Mouse (Mus musculus): ENCODE results near the gene Chac1.

Chac1 gene

GRCm38 (mm10) chr2:119328546-119328945, 22.5 kb upstream of the Chac1 start:
- DNase-seq, result no peak

GRCm38 (mm10) chr2:119329123-119329817, 21.8 kb upstream of the Chac1 start:
- DNase-seq, result no peak

GRCm38 (mm10) chr2:119330795-119331194, 20.2 kb upstream of the Chac1 start:
- DNase-seq, result no peak

- DNase-seq, result no peak
Observed at GRCm38 (mm10) chr2:119332177-119332661, 18.8 kb upstream of the Chac1 start.

GRCm38 (mm10) chr2:119334135-119334534, 16.9 kb upstream of the Chac1 start:
- no peak for DNase-seq

GRCm38 (mm10) chr2:119334964-119335525, 16.0 kb upstream of the Chac1 start:
- DNase-seq, result no peak

- DNase-seq, result no peak
Observed at GRCm38 (mm10) chr2:119335535-119335934, 15.5 kb upstream of the Chac1 start.

- no peak for DNase-seq
Observed at GRCm38 (mm10) chr2:119336002-119336401, 15.0 kb upstream of the Chac1 start.

- no peak for DNase-seq
Observed at GRCm38 (mm10) chr2:119336470-119336869, 14.6 kb upstream of the Chac1 start.

- DNase-seq, result peak; percentile 71
Observed at GRCm38 (mm10) chr2:119337425-119338265, 13.4 kb upstream of the Chac1 start.

- no peak for DNase-seq
Observed at GRCm38 (mm10) chr2:119344537-119345138, 6.4 kb upstream of the Chac1 start.

- DNase-seq, result no peak
Observed at GRCm38 (mm10) chr2:119353707-119354106, 2.7 kb downstream of the Chac1 start.

- DNase-seq, result no peak
Observed at GRCm38 (mm10) chr2:119355089-119355488, 4.1 kb downstream of the Chac1 start.

- DNase-seq, result no peak
Observed at GRCm38 (mm10) chr2:119355651-119356050, 4.6 kb downstream of the Chac1 start.

- DNase-seq, result no peak
Observed at GRCm38 (mm10) chr2:119356310-119356709, 5.3 kb downstream of the Chac1 start.

GRCm38 (mm10) chr2:119356805-119357204, 5.8 kb downstream of the Chac1 start:
- no peak for DNase-seq

GRCm38 (mm10) chr2:119358249-119358648, 7.2 kb downstream of the Chac1 start:
- no peak for DNase-seq

- no peak for DNase-seq
Observed at GRCm38 (mm10) chr2:119359721-119360291, 8.8 kb downstream of the Chac1 start.

- no peak for DNase-seq
Observed at GRCm38 (mm10) chr2:119364969-119365368, 13.9 kb downstream of the Chac1 start.

- DNase-seq, result no peak
Observed at GRCm38 (mm10) chr2:119367346-119367745, 16.3 kb downstream of the Chac1 start.

GRCm38 (mm10) chr2:119370116-119370515, 19.1 kb downstream of the Chac1 start:
- DNase-seq, result no peak

GRCm38 (mm10) chr2:119377286-119377685, 26.3 kb downstream of the Chac1 start:
- no peak for DNase-seq

GRCm38 (mm10) chr2:119377826-119378225, 26.8 kb downstream of the Chac1 start:
- no peak for DNase-seq
